Mouse (Mus musculus): ENCODE measurements at regions not wholly inside any gene's neighbourhood (a gene's known extent, or its start where the extent isn't known, plus 50 kb on each side); places are given as distances from the start of the nearest gene placed in this dataset.

DNA sequence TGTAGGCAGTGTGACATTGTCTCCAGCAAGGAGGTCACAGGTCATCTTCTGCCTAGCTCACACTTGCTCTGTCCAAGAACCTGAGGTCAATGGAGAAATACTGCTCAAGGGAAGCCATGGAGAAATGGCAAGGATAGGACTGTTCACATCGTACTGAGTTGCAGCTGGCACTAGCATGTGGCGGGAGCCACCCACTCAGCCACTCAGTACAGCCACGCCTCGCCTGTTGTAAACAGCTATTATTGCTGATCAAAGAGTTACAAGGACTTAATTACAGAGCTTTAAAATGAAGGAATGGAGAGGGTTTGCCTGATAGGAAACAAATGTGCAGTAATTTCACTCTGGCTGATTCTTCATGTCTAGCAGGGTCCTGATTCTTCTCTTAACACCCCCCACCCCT is 64.8 kb downstream of the Dll1 start:
- ATAC-seq (ENCODE audit: insufficient number of reproducible peaks, low FRiP score, low TSS enrichment) = no peak

DNA sequence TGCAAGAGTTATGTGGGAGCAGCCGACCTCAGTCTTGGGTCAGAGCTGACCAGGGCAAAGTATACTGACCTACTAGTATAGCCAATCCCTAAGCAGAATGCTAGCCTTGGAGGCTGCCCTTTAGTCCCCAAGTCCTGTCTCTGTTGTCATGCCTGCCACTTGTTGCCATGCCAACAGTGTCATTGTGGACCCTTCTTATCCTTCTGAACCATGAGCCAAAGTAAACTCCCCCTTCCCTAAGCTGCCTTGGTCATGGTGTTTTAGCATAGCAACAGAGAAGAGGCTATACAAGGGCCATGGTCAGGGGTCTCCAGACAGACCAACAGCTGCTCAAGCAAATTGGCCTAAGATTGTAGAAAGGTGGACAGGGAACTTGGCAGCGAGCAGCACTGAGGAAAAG is 66.2 kb downstream of the Dll1 start:
- no peak for ATAC-seq (ENCODE audit: insufficient number of reproducible peaks, low FRiP score, low TSS enrichment)

DNA sequence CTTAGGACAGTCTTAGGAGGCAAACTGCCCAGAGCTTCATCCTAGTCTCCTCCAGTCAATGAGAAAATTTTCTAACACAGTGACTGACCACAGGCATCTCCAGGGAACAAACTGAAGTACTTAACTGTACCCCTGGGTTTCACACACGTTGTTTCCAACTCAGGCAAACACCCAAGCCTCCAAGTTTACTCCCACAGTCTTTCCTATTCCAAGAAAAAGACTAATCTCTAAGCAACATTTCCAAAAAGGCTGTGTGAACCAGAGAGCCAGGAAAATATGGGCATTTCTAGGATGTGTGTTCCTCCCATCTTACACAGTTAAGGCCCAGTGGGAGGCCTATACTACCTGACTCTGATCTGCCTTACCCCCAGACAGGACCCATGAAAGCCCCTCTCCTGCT is 74.6 kb downstream of the Dll1 start:
- no peak for ATAC-seq (ENCODE audit: insufficient number of reproducible peaks, low FRiP score, low TSS enrichment)

- ATAC-seq (ENCODE audit: insufficient number of reproducible peaks, low FRiP score, low TSS enrichment) = no peak
Measured at GRCm38 (mm10) chr17:15299743-15300371, 76.8 kb downstream of the Dll1 start.

- ATAC-seq (ENCODE audit: insufficient number of reproducible peaks, low FRiP score, low TSS enrichment) = no peak
Measured at GRCm38 (mm10) chr17:15294165-15294585, 82.5 kb downstream of the Dll1 start.

DNA sequence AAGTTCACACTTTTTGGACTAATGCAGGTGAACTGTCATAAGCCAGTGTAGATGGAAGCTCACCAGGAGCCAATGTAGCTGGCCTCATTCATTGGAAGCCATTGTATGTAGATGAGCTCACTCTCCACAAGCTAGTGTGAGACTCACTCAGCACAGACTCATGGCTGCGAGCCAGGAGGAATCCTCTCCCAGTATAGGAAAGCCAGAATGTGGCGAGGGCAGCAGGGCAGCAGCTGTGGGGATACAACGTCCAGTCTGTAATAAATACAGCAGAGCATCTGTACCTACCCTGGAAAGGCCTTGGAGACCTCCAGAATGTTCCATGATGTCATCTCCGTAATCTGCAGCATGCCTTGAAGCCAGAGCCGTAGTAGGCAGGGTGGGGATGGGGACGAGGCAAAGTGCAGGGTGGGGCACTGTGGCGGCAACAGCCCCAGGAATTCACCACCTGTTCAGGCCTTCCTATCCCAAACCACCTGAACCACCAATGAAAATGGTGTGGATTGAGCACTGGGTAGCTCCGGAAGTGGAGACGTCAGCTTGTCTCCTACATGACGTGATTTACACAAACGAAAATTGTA is 84.1 kb downstream of the Dll1 start:
- no peak for ATAC-seq (ENCODE audit: insufficient number of reproducible peaks, low FRiP score, low TSS enrichment)

DNA sequence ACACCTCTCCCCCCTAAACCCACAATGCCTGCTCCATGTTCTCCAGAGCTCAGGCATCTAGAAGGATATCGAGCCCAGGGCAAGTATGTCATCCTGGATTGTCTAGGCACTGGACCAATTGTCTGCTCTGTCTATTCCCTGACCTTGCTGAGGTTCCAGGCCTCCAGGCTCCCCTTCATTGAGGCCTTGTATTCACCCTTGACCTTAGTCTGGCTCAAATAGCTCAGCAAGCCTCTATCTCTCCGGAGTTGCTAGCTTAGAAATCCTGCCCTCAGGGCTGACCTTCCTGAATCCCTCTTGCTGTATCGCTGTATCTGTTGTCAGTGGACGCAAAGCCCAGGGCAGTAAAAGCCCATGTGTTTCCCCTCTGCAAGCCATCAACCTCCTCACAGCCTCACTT is 85.0 kb downstream of the Dll1 start:
- no peak for ATAC-seq (ENCODE audit: insufficient number of reproducible peaks, low FRiP score, low TSS enrichment)

- no peak for ATAC-seq (ENCODE audit: insufficient number of reproducible peaks, low FRiP score, low TSS enrichment)
Measured at GRCm38 (mm10) chr17:15290326-15290725, 86.3 kb downstream of the Dll1 start.

DNA sequence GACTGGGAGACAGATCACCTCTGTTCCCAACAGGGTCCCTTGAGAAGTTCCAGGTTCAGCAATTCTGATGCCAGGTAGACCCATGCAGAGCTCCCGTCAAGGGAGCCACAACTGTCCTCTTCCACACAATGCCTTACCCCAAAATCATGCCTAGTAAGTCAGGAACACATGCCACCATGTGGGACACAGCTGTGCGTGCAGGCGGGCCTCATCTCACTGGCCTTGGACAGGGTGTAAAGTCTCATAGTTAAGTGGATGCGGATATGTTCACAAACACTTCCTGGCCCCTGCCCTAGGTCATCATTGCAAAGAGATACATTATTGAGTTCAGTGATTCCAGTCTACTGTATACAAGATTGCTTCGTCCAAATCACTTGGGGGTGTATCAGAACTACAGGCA is 87.6 kb downstream of the Dll1 start:
- ATAC-seq (ENCODE audit: insufficient number of reproducible peaks, low FRiP score, low TSS enrichment) = no peak

- no peak for ATAC-seq (ENCODE audit: insufficient number of reproducible peaks, low FRiP score, low TSS enrichment)
Measured at GRCm38 (mm10) chr17:15288640-15289039, 88.0 kb downstream of the Dll1 start.

DNA sequence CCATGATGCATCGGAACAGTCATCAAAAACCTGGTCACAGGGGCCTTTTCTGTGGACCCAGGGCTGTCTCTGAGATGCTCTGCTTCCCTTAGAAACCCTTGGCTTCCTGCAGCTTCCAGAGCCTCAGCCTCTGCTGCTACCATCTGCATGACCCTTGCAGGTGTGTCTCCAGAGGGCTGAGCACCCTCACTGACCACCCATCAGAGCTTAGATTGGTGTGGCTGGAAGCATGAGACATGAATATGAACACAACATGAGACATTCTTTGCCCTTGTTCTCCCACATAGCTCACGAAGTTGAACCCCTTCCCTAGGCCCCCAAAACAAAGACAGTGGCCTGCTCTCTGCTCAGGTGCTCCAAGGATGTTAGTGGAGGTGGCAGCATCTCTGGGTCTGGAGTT is 90.1 kb downstream of the Dll1 start:
- ATAC-seq (ENCODE audit: insufficient number of reproducible peaks, low FRiP score, low TSS enrichment) = no peak

- ATAC-seq (ENCODE audit: insufficient number of reproducible peaks, low FRiP score, low TSS enrichment) = no peak
Measured at GRCm38 (mm10) chr17:15285399-15286043, 91.2 kb downstream of the Dll1 start.

DNA sequence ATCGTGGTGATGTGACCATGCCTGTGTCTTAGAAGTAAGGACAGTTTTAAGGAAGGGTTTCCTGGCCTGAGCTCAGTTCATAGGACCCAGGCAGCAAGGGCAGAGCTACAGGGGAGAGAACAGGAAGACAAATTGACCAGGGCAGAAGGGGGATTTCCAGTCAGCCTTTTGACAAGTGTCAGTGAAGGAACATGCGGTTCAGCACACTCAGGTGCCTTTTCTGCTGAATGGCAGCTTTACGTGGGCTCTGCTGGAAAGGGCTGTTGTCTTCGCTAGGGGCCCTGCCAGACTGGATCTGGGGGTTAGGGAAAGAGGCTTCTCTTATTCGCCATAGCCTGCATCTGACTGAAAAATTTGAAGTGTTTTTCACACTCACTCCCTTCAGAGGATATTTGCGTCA is 106.8 kb downstream of the Dll1 start:
- no peak for ATAC-seq (ENCODE audit: insufficient number of reproducible peaks, low FRiP score, low TSS enrichment)

GRCm38 (mm10) chr17:15269056-15269612 is 107.5 kb downstream of the Dll1 start:
- no peak for ATAC-seq (ENCODE audit: insufficient number of reproducible peaks, low FRiP score, low TSS enrichment)

- ATAC-seq (ENCODE audit: insufficient number of reproducible peaks, low FRiP score, low TSS enrichment) = no peak
Measured at GRCm38 (mm10) chr17:15267721-15268120, 109.0 kb downstream of the Dll1 start.

GRCm38 (mm10) chr17:15259427-15260101 is 117.1 kb downstream of the Dll1 start:
- no peak for ATAC-seq (ENCODE audit: insufficient number of reproducible peaks, low FRiP score, low TSS enrichment)

DNA sequence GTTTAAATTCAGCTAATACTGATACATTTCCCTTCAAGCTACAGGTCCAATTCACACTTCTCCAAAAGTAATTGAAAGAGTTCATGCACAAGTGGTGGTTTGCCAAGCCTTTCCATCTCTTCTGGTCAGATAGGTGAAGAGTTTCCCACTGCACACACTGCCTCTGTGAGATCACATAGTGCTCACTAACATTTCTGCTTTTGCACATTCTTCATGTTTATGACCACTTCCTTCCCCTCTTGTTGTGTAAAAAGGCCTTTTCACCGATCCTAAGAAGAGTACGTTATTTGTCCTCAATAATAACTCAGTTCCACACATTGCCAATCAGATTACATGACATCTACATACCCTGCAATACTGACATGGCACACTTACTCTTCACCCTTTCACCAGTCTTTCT is 120.8 kb downstream of the Dll1 start:
- ATAC-seq (ENCODE audit: insufficient number of reproducible peaks, low FRiP score, low TSS enrichment) = no peak

DNA sequence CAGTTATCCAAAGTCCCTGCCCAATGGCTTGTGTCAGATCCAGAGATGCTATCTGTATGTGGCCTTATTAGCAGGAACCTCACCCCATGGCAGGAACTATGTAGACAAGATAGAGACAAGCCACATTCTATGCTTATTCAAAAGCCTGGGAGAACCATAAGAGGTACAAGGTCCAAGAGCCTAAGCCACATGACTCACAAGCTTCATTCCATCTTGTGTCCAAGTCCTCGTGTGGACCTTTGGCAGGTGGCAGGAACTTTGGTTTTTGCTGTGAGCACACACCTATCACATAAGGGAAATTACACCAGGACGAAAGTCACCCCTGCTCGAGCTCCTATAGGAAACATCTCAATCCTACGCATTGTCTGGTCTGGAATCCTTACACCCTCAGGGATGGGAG is 122.9 kb downstream of the Dll1 start:
- ATAC-seq (ENCODE audit: insufficient number of reproducible peaks, low FRiP score, low TSS enrichment) = no peak

DNA sequence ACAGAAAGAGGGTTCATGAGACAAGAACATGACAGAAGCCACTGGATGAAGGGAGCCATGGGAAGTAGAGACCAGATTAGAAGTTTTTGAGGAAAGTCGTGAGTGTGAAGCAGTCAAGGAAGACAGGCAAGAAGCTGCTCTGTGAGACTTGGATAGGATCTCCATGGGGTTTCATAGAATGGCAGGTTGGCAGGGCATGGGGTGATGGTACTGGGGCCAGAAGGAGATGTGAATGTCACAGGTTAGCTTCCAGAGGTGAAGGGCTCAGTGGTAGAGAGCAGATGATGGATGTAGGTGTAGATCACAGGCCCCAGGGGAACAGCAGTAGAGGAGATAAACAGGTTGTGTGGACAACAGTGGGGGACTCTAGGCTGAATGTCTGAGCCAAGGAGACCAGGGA is 123.4 kb downstream of the Dll1 start:
- no peak for ATAC-seq (ENCODE audit: insufficient number of reproducible peaks, low FRiP score, low TSS enrichment)

DNA sequence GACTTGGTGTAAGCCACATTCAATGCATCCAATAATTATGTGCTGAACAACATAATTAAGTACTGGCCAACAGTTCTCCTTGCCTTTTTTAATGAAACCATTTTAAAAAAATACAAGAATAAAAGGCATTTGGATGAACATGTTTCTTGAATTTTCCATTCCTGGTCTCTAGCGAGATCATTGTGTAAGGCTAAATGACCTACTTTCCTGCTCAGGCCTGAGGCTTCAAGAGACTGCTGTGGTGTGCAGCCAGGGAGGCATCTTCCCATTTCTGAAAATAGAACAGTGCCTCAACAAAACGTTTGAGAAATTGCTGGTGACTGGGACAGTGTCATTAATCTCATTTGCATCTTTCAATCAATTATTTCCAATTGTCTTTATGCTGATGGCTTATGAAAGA is 124.5 kb downstream of the Dll1 start:
- no peak for ATAC-seq (ENCODE audit: insufficient number of reproducible peaks, low FRiP score, low TSS enrichment)

- ATAC-seq (ENCODE audit: insufficient number of reproducible peaks, low FRiP score, low TSS enrichment) = no peak
Measured at GRCm38 (mm10) chr17:15251641-15252040, 125.0 kb downstream of the Dll1 start.
